Mouse (Mus musculus) megakaryocyte, adult 5-6 weeks (primary cell): ENCODE results near the gene Senp2. TPM values are rescaled to one million over a fixed set of nuclear protein-coding genes. Genes with fewer than 3 reads are reported as not detected.

ENCODE experiments used
- ATAC-seq: 2 replicates; pipeline ENCODE4 v1.8.0; 2016; ENCODE audit warnings: mild to moderate bottlenecking, inconsistent platforms; ENCODE audit not compliant: poor library complexity, severe bottlenecking
- total RNA-seq, 2 experiments: library from RNA; stranded (forward) in 1 of 2; stranded (reverse) in 1 of 2; fragments of 153-499, 151-499 nt in 1 of 2; fragments of 221-1000, 200-1000 nt in 1 of 2; gene quantifications; 2 replicates each; pipeline versions ENCODE4 v1.2.3 to v1.2.4; 2015 to 2017

Gene Senp2
- total RNA-seq, 2 experiments from 2014 or later = 45.5 to 52.5 TPM

DNA sequence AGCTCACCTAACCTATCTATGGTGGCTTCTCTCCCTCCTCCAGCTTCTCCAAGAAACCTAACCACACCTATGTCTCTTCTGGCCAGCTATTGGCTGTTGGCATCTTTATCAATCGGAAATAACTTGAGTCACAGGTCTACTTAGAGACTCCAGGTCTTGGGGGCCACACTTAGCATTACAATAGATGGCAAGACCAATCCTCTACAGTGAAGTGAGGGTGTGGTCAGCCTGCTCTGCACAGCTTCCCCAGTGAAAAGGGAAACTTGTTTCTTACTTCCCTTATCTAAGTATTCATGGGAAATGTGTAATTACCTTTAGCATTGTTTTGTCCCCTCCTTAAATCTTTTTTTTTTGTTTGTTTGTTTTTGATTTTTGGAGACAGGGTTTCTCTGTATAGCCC lies 6.3 kb downstream of the Senp2 start:
- ATAC-seq = peak; percentile 93

DNA sequence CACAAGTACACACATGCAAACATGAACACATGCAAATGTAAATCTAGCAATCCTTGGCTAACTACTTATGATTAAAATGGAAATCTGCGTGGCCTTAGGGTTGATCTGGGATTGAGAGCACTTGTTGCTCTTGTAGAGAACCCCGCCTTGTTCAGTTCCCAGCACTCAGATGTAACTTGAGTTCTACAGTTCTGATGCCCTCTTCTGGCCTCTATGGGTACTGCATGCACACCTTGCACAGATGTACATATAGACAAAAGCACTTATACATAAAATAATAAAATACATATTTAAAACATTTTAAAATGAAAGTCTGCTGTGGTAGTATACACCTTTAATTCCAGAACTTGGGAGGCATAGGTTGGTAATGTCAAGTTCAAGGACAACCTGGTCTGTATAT lies 12.8 kb downstream of the Senp2 start:
- no peak for ATAC-seq

- no peak for ATAC-seq
Observed at GRCm38 (mm10) chr16:22027474-22027873, 18.2 kb downstream of the Senp2 start.

GRCm38 (mm10) chr16:22038554-22038953 lies 29.3 kb downstream of the Senp2 start:
- no peak for ATAC-seq

DNA sequence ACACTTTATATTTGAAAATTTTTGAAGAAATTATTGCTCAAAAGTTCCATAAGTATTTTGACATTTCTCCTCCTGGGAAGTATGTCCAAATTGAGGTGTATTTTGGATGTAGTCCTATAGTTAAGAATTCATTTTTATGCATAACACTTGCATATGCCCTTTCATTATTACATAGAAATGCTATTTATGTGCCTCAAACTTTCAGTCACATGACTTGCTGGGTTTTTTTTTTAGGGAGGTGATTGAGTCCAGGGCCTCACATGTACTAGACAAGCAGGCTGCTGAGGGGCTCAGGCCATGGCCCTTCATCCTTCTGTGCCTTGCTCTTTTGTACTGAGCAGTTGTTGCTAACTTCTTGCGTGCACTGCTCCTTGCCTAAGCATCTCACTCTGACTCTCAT lies 30.7 kb downstream of the Senp2 start:
- no peak for ATAC-seq

DNA sequence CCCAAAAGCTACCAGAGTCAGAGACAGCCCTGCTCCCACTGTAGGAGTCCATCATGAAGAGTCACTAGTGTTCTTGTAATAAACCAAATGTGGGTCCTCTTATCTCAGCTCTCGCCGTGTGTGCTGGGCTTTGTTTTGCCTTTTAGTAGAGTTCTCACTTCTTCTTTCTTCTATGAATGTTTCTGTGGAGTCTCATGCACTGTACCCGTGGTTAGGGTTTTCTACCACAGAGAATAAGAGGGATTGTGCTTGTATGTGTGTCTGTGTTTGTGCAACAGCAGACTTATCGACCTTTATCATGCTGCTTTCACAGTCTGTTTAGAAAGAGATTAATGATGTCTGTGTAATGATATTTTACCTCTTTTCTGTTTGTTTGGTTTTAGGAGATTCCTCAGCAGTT lies 34.5 kb downstream of the Senp2 start:
- peak; percentile 52; the same call in 1 of the 2 replicates for ATAC-seq

DNA sequence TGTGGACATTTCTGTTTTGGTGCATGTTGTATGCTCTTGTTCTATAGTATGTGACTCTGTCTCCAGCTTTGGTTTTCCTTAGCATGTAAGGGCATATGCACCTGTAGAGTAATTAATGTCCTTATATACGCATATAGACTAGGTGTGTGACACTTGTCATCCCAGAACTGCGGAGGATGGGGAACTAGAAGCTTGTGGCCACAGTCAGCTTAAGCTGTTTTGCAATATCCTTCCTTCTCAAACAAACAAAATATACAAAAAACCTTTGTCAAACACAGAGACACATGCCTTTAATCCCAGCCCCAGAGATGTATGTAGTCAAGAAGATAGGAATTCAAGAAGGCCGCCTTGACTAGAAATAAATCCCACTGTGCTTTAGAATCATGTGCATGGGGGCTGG lies 36.6 kb downstream of the Senp2 start:
- peak; percentile 77 for ATAC-seq

- ATAC-seq = no peak
Observed at GRCm38 (mm10) chr16:22046739-22047366, 37.6 kb downstream of the Senp2 start.

GRCm38 (mm10) chr16:22053411-22053810 lies 44.1 kb downstream of the Senp2 start:
- ATAC-seq = no peak

GRCm38 (mm10) chr16:22057498-22057897 lies 48.2 kb downstream of the Senp2 start:
- no peak for ATAC-seq

DNA sequence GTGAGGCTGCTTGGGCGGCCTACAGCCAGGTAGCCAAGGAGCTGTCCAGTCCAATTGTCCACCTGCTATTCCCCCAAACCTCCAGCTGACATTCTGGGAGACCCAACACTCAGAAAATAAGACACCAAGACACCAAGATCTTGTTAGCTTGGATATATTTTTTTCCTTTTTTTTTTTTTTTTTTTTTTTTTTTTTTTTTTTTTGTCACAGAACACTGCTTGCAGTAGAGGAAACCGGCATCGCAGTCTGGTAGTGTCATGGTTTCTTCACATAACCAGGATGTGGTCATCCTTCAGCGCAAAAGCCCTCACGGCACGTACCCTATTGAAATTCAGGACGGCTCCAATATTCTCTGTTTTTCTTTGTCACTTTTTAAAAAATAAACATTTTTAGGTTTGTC lies 49.6 kb downstream of the Senp2 start:
- ATAC-seq = peak; percentile 49

DNA sequence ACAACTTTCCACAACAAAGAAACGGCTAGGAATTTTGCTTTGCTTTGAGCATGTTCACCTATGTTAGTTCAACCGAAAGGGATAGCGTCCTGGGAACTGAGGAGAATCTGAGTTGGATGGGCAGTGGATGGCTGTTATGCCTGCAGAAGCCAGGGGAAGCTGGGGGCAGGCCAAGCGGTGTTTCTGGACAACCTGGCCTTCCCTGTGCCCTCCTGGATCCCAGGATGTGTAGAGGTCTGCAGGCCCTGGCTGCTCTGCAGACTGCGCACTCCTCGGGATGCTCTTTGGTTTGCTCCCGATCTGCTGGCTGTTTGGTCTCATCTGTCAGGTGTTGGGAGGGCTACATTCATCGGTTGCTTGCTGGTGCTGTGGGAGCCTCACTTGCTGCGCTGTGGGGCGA lies 51.1 kb downstream of the Senp2 start:
- no peak for ATAC-seq

DNA sequence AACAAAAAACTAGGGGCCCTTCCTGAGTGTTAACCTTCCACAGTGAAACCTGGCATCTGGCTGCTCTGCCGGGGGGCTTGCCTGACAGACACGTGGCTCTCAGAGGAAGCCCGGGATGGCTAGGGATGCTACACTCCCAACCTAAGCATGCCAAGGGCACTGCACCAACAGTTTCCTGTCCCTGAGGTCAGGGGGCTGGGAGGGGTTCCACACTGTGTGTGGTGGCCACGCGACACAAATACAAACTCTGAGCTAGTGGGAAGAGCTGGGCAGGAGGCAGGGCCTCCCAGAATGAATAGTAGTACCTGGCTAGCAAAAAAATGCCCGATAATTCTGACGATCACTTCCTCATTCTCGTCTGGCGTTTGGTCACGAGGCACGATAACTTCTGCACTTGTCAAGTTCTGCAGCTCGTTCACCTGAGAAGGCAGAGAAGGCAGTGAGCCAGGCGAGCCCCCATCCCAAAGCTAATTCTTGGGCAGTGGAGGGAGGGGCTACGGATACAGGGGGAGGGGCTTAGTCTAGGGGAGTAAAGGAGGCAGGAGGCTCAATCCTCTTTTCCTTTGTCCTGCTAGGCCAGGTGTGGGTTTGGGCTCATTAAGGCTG lies 52.4 kb downstream of the Senp2 start:
- peak; percentile 70 for ATAC-seq

DNA sequence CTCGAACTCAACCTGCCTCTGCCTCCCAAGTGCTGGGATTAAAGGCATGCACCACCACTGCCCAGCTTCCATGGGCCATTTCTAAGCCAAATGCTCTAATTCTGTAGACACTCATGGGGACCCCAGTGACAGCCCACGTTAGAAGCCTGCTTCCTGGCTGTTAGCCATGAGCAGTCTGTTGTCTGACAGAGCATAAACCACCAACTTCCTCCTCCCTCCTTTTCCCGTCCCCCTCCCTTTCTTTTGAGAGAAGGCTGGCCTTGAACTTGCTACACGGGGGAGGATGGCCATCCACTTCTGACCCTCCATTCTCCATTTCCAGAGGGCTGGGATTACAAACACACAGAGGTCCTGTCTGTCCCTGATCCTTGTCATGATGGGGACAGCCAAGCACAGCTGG lies 53.0 kb downstream of the Senp2 start:
- ATAC-seq = peak; percentile 41

GRCm38 (mm10) chr16:22065536-22065935 lies 56.3 kb downstream of the Senp2 start:
- ATAC-seq = no peak

- ATAC-seq = no peak
Observed at GRCm38 (mm10) chr16:22067406-22067805, 58.1 kb downstream of the Senp2 start.

DNA sequence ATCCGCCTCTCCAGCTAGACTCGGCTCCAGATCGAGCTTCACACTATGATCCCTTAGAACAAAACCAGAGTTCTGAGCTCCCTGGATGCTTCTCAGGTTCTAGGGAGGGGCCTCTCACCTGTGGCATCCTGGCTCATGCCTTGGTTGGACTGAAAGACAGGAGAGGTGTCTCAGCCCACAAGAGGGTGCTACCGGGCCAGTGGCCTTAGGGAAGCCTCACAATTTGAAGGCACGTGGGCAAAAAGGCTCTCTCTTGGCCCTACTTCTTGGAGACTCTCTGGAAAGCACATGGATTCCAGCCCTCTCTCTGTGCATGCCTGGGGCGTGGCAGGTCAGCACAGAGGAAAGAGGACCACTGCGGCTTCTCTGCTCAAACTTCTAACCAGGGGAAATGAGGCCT lies 62.1 kb downstream of the Senp2 start:
- no peak for ATAC-seq

GRCm38 (mm10) chr16:22075067-22075466 lies 65.8 kb downstream of the Senp2 start:
- ATAC-seq = no peak

DNA sequence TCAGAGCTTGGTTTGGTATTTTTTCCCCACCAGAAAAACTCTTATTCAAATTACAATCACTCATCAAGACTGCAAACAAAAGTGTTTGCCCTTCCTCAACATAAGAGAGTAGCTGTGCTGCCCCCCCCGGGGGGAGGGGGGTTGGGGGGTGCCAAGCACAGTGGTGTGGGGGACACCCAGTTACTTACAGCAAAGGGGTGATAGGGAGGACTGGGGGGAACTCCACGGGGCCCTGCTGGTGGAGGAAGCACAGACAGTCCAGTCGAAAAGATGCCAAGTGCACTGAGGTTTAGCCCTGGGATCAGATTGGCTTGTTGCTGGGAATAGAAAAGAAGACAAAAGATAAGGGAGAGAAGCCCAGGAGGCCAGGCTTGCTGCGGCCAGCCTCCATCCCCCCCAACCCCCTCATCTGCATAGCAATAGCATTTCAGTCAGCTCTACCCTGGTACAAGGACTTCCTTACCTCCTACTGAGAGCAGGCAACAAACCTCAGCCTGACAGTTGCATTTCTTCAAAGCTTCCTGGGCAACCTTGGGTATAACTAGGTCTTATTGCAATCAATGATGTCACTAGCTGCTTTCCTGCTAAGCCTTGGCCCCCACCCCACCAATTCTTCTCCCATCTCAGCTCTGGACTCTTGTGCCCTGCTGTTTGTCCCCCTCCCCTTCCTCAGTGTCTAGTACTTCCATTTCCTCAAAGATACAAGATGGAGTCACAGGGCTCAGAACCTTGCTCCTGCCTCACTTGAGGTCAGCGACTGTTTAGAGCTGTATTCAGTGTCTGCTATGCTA lies 66.7 kb downstream of the Senp2 start:
- ATAC-seq = peak; percentile 51

DNA sequence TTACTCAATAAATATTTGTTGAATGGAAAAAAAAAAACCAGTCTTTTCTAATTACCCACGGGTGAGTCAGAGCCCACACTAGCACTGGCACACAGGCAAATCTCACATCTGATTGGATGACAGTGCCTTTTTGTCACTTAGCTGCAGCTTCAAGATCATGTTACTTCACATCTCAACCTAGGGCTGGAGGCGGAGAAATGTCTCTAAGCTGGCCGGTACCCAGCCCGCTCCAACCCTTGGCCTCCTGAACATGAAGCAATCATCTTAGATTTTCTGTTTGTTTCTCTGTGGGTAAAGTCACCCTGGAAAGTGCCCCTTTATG lies 67.3 kb downstream of the Senp2 start:
- no peak; the same call in 1 of the 2 replicates for ATAC-seq

DNA sequence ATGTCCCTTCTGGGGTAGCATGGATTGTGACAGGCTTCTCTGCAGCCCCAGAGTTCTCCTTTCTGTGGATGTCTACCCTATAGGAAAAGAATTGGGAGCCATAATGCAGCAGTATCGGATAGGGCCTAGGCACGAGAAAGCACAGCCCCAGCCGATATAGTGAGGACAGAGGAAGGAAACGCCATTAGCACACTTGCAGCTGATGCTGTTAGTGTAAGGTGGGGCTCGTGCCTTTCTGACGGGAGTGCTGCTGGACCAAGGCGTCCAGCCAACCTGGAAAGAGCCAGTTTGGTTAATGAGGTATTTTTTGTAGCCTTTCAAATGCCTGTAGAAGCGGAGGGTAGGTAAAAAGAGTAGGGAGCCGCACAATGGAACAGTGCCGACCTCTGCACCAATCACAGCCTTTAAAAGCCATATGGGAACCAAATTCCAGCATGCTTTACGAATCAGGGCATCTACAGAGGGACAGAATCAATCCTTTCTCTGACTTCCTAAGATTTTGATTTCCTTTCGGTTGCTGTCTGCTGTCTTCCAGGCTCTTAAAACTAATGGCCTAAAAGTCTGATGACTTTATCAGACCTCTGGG lies 70.9 kb downstream of the Senp2 start:
- ATAC-seq = no peak

- ATAC-seq = no peak
Observed at GRCm38 (mm10) chr16:22085411-22085810, 76.1 kb downstream of the Senp2 start.
